Mouse (Mus musculus): ENCODE data around the gene Sptb.

- TF ChIP-seq POLR2A (IDR thresholded peaks at IDR 0.05; ENCODE audit: borderline replicate concordance, extremely low read depth, low read depth, low read length) (no peak), CTCF (IDR thresholded peaks at IDR 0.05; ENCODE audit: insufficient read depth, low read length) (no peak)
These were observed 474 bp downstream of the Sptb start for GRCm38 (mm10) chr12:76709795-76710350.
